Mouse (Mus musculus) brain, adult 2 months (tissue): ENCODE results near the gene Klrb1c.
"Not testable (repeated sequence)": the region's sequence is repeated elsewhere in the genome, so short reads cannot be mapped to it uniquely, and the experiment has no call there.

Experiments used
- DNase-seq: peaks from one replicate; pipeline ENCODE4 v3.0.0; 2011; ENCODE audit warnings: low read depth, low spot score

The Klrb1c gene

DNA sequence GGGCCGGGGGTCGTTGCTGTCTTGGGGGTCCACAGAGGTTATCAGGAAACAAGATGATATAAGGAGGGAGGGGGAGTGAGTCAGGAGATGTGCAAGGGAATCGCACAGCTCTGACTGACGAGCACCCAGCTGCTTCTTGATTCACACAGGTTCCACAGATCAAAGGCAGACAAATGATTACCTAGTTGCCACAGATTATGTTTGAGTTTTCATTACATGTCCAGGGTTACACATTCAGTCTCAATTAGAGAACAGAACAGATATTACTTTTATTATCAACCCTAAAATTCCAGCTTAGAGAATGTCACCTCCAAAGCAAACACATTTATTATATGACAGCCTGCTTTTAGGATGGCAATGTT is 33.6 kb downstream of the Klrb1c start:
- DNase-seq, result not testable (repeated sequence)

DNA sequence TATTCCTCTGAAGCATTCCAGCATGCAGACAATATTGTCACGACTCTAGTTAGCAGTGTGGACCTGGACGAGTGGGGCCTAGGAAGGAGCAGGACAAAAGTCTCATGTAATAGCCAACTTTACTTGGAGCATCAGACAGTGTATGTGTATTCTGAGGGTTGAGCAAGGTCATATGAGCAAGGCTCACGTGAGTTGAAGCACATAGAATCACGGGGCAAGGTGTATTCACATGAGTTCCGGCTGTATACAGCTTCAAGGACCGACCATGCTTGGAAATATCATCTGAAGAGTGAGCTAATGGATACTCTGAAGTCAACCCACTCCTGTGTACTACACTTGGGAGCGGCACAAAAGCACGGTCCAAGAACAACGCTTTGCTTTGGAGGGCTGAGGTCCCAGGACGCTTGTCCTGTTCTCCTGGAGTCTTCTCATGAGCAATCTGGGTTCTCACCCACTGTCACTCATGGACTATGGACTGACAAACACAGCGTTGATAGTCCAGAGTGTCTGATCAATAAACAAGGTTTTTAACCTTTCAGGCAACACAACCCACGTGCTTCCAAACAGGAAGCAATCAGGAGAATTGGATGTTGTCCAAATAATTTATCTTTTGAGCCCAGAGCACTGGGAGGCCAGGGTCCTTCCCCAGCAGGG is 34.1 kb downstream of the Klrb1c start:
- not testable (repeated sequence) for DNase-seq

DNA sequence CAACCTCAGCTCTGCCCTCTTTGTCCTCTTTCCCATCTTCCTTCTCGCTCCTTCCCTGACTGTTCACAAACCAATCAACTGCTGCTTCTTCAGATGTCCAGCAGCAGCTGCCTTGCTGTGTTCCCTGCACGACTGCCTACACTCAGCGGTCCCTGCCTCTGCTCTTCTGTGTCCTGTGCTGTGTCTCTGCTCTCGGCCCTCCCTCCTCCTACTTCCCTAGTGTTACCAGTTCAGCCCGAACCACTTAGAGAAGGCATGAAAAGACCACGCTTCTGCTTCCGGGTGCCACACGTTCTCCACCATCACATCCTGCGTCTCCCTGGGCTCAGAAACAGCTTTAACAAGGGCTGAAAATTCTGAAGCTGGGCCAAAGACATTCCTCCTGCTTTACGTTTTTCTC is 34.8 kb downstream of the Klrb1c start:
- DNase-seq, result peak; percentile 77

DNA sequence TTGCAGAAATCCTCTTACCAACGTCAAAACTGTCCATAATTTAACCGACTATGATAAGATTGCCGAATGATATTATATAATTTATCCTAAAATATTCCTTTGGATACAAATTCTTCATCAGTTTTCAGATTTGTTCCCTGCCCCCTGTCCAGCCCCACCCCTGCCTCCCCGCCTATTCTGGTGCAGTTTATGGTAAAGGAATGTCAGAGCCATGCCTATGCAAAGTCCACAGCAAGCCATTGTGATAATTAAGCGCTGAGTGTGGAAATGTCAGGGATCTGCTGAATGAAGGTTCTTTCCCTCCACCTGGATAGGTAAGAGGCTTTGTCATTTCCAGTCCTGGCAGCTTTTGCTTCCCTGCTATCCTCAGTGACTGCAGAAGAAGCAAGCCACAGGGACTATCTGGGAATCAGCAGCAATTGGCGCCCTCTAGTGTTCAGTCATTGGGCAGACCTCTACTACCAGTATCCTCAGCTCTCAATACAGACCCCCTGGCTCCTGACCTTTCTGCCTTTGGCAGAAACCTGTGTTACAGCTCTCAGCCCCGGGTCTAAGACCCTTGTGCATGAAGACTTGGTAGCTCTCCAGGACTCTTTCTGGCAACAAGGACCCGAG is 35.3 kb downstream of the Klrb1c start:
- peak; percentile 92 for DNase-seq

DNA sequence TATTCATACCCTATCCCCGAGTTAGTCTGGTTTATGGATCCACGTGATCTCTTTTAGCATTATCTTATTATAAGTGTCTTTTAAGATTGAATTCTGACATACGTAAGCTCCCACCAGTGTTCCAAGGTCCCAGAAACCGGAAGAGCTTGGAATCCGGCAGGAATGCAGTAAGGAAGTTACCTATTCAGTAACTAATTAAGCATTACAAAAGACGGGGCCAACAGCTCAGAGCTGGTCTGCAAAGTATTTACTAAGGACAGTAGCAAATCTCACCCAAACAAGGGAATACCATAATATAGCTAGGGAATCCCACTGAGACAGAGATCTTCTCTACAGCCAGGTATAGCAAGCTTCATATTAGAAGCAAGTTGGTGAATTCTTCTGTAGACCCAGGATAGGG is 42.0 kb downstream of the Klrb1c start:
- not testable (repeated sequence) for DNase-seq

DNA sequence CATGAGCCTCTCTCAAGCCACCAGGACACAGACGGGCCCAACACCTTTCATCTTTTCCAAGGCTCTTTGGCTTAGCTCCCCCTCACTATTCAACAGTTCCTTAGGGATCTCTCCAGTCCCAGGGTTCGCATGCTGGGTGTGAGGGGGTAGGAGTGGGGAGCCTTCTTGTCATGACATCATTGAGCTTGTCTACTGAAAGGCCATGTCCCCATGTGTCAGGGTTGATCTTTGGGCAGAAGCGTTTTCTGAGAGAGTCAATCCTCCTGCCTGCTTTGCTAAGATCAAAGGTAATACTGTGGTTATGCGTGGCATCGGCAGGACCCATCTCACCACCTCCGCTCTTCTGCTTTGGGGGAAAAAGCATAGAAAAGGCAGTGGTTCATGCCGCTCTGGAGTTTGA is 51.6 kb downstream of the Klrb1c start:
- DNase-seq, result no peak

DNA sequence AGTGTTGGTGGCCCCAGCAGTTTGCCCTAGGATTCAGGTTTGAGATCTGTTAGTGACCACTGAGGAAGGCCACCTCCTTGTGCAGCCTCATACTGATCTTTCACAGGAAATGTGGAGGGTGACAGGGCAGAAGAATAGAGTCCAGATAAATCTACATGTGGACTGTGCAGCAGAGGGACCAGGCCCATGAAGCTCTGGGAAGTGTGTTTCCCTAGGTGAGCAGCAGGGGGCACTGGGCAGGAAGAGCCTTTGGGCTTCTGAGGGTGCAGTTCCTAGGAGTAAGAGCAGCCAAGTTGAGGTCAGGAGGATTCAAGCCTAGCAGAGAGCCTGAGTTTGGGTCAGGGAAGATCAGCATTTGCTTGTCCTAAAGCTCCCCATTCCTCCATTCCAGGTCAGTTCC is 52.9 kb downstream of the Klrb1c start:
- peak; percentile 6 for DNase-seq

DNA sequence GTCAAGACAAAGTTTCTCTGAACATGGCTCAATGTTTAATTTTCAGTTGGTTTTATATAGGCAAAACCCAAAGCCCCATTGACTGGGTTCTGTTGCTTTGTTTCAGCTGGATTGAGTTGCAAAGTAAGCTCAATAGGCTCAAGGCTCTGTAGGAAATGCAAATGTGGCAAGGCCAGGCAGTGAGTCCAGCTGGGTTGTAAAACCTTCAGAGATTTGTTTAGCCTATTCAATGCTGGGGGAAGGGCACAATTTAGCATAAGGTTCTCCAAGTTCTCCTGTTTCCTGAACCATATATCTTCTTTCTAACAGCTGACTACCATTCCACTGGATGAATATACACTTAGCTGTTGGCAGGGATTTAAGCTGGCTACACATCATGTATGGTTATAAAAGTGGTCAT is 54.1 kb downstream of the Klrb1c start:
- no peak for DNase-seq

DNA sequence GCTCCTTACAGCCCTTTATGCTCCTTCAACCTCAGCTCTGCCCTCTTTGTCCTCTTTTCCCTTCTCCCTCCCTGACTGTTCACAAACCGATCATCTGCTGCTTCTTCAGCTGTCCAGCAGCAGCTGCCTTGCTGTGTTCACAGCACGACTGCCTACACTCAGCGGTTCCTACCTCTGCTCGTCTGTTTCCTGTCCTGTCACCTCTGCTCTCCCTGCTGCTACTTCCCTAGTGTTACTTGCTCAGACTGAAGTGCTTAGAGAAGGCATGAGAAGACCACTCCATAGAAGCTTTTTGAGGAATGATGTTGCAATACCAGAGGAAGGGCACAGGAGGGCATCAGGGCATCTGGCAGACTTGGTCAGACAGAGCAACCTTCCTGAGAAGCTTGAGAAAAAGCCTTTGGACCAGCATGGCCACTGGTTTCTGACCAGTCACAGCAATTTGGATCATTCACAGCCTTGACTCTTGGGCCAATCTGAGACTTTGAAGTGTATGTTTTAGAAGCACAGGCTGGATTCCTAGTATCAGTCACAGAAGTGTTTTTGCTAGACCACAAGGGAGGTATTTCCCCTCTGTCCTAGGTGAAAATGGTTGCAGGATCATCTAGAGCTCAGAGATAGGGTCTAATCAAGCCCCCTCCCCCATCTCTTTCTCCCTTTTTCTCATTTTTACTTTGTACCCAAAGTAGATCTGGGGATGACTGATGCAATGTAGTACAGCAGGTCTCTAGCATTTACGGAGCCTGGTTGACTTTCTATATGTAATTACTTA is 54.9 kb downstream of the Klrb1c start:
- no peak for DNase-seq

DNA sequence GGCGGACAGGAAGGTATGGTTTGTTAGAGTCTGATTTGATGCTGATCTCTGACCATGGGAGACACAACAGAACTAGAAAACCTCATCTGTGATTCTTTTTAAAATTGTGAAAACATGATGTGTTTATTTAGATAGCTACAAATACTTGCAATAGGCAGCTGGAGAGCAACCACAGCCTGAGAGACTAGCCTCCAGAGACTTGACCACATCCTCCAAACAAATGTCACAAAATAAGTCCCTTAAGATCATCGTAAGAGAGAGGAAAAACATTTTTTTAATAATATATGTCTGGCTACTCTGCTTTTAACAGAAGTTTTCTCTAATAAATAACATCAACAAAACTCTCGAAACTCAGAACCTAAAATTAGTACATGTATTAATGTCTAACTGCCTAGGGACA is 57.0 kb downstream of the Klrb1c start:
- no peak for DNase-seq
